In the genomic region with DNA sequence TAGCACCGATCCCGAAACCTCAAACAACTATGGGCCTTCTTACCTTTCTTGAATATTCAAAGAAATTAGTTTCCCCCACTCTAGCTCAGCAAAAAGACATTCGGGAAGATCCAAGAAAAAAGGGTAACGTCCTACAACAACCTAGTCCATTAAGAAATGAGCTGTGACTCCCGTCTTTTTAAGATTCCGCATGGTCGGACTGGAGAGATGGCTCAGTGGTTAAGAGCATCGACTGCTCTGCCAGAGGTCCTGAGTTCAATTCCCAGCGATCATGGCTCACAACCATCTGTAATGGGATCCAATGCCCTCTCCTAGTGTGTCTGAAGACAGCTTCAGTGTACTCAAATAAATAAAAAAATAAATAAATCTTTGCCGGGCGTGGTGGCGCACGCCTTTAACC, we compare ENCODE assay signal across 8 mouse cellular contexts. TPM values are rescaled to one million over a fixed set of nuclear protein-coding genes. Genes with fewer than 3 reads are reported as not detected.
DNase-seq lines count a peak whose midpoint lies in the region; ATAC-seq and TF ChIP-seq lines count a peak whose summit lies in the region.

No protein-coding gene starts in this region.

- no peak for ATAC-seq in heart, embryonic 12.5 days (ENCODE audit: insufficient number of reproducible peaks, low FRiP score)
- ATAC-seq in forebrain, embryonic 15.5 days (replicated peaks): peak; percentile 0; the same call in 1 of the 2 replicates
- ATAC-seq in liver, embryonic 16.5 days (ENCODE audit: low read depth): no peak

- peak overlapping the region; percentile 89 for H3K4me2 ChIP-seq in heart, embryonic 12.5 days
- H3K4me2 ChIP-seq in forebrain, embryonic 15.5 days (replicated peaks): peak overlapping the region; percentile 83
- peak overlapping the region; percentile 83 for H3K4me2 ChIP-seq in liver, embryonic 16.5 days (ENCODE audit: low read depth, low read length)

- H3K27ac ChIP-seq in heart, embryonic 12.5 days (ENCODE audit: poor library complexity, severe bottlenecking): peak overlapping the region; percentile 100
- peak overlapping the region; percentile 99 for H3K27ac ChIP-seq in forebrain, embryonic 15.5 days (replicated peaks)
- peak overlapping the region; percentile 46; the same call in 1 of the 2 replicates for H3K27ac ChIP-seq in liver, embryonic 16.5 days (ENCODE audit: low read length)

- peak overlapping the region; percentile 92 for H3K4me3 ChIP-seq in heart, embryonic 12.5 days
- peak overlapping the region; percentile 87 for H3K4me3 ChIP-seq in E14TG2a.4 (replicated peaks; ENCODE audit: low read length)
- H3K4me3 ChIP-seq in forebrain, embryonic 15.5 days: peak overlapping the region; percentile 91
- peak overlapping the region; percentile 81 for H3K4me3 ChIP-seq in liver, embryonic 16.5 days (ENCODE audit: low read depth, low read length)

- no peak for DNase-seq in heart, postnatal 14 days
- no peak for DNase-seq in right cerebral cortex, adult 2 months (ENCODE audit: low spot score in 2 of 2)
- DNase-seq in cerebellum, adult 9-10 months: no peak
- DNase-seq in gastrocnemius, postnatal 10 days: no peak

- peak overlapping the region; percentile 70 for H3K9ac ChIP-seq in heart, embryonic 12.5 days
- peak overlapping the region; percentile 86 for H3K9ac ChIP-seq in forebrain, embryonic 15.5 days (replicated peaks)
- H3K9ac ChIP-seq in liver, embryonic 16.5 days (ENCODE audit: low read depth, low read length): peak overlapping the region; percentile 50

- 43% methylated on average over 13 of the region's 13 CpGs for WGBS in heart, embryonic 12.5 days
- WGBS in forebrain, embryonic 15.5 days: 45% methylated on average over 13 of the region's 13 CpGs
- WGBS in liver, embryonic 16.5 days (ENCODE audit: insufficient replicate concordance): 40% methylated on average over 13 of the region's 13 CpGs

- no peak for TF ChIP-seq CTCF in E14TG2a.4 (conservative IDR thresholded peaks at IDR 0.05; ENCODE audit: low read length)

- H3K4me1 ChIP-seq in heart, embryonic 12.5 days (replicated peaks): peaks cover 50% of the 10 kb centered on the region
- peaks cover 74% of the 10 kb centered on the region for H3K4me1 ChIP-seq in E14TG2a.4 (replicated peaks; ENCODE audit: low read depth, low read length)
- peaks cover 45% of the 10 kb centered on the region for H3K4me1 ChIP-seq in forebrain, embryonic 15.5 days
- H3K4me1 ChIP-seq in liver, embryonic 16.5 days (ENCODE audit: control insufficient read depth, low read depth, low read length): peaks cover 10% of the 10 kb centered on the region

- peaks cover 22% of the 10 kb centered on the region for H3K36me3 ChIP-seq in heart, embryonic 12.5 days
- H3K36me3 ChIP-seq in E14TG2a.4 (ENCODE audit: insufficient read depth, low read length): peaks cover 34% of the 10 kb centered on the region
- H3K36me3 ChIP-seq in forebrain, embryonic 15.5 days: peaks cover 16% of the 10 kb centered on the region
- peaks cover 10% of the 10 kb centered on the region for H3K36me3 ChIP-seq in liver, embryonic 16.5 days (ENCODE audit: control insufficient read depth, insufficient read depth)

- intact Hi-C loops in heart, postnatal 14 days (cut with DNase I): loop anchor here (2.0 to 5.0 kb wide), 3 partner anchors 31 to 304 kb away; a partner anchor contains a TSS

- no peaks in the 10 kb centered on the region for H3K9me3 ChIP-seq in heart, embryonic 12.5 days (replicated peaks)
- no peaks in the 10 kb centered on the region for H3K9me3 ChIP-seq in E14TG2a.4 (ENCODE audit: low read length)
- H3K9me3 ChIP-seq in forebrain, embryonic 15.5 days: no peaks in the 10 kb centered on the region
- no peaks in the 10 kb centered on the region for H3K9me3 ChIP-seq in liver, embryonic 16.5 days (replicated peaks; ENCODE audit: control insufficient read depth, low read length)

- H3K27me3 ChIP-seq in heart, embryonic 12.5 days (replicated peaks): no peaks in the 10 kb centered on the region
- H3K27me3 ChIP-seq in E14TG2a.4 (ENCODE audit: insufficient read depth, low read length): 0 out of 2 replicates have a peak, but pooled peaks cover 6% of the 10 kb centered on the region
- no peaks in the 10 kb centered on the region for H3K27me3 ChIP-seq in forebrain, embryonic 15.5 days
- peaks cover 5% of the 10 kb centered on the region; the same call in 1 of the 2 replicates for H3K27me3 ChIP-seq in liver, embryonic 16.5 days (ENCODE audit: control insufficient read depth, insufficient read depth, low read depth, low read length)

RNA-seq across cellular contexts. Expression of a gene that starts 0.9 kb away (rescaled TPM):
- polyA plus RNA-seq in heart, embryonic 12.5 days (2016; fragmentation: Nextera tagmentation; extraction: Ambion mirVana): 12.2 and 13.6 TPM in 2 replicates
- total RNA-seq in heart, postnatal 14 days (2021): 10 to 100 TPM; 24.4 to 24.8 TPM
- polyA plus RNA-seq in forebrain, embryonic 15.5 days (2015; fragmentation: Nextera tagmentation; extraction: Ambion mirVana): 16.7 and 21.7 TPM in 2 replicates
- 3.5 and 3.6 TPM in 2 replicates for polyA plus RNA-seq in liver, embryonic 16.5 days (2015; fragmentation: Nextera tagmentation; extraction: Ambion mirVana)
- 10 to 100 TPM; 21.9 to 27.4 TPM for total RNA-seq in gastrocnemius, postnatal 10 days (2021)

RNA-seq across cellular contexts. Expression of a gene that starts 11.6 kb away (rescaled TPM):
- polyA plus RNA-seq in heart, embryonic 12.5 days (2016; fragmentation: Nextera tagmentation; extraction: Ambion mirVana): 0.39 and 0.45 TPM in 2 replicates
- total RNA-seq in heart, postnatal 14 days (2021): under 1 TPM; 0.60 to 0.66 TPM
- polyA plus RNA-seq in forebrain, embryonic 15.5 days (2015; fragmentation: Nextera tagmentation; extraction: Ambion mirVana): 29.9 and 30.4 TPM in 2 replicates
- polyA plus RNA-seq in liver, embryonic 16.5 days (2015; fragmentation: Nextera tagmentation; extraction: Ambion mirVana): 0.05 and 0.11 TPM in 2 replicates
- total RNA-seq in gastrocnemius, postnatal 10 days (2021): under 1 TPM; 0.61 TPM

RNA-seq across cellular contexts. Expression of a gene that starts 31.5 kb away (rescaled TPM):
- 76.7 and 81.8 TPM in 2 replicates for polyA plus RNA-seq in heart, embryonic 12.5 days (2016; fragmentation: Nextera tagmentation; extraction: Ambion mirVana)
- 10 to 100 TPM; 40.6 to 41.9 TPM for total RNA-seq in heart, postnatal 14 days (2021)
- 207 and 211 TPM in 2 replicates for polyA plus RNA-seq in forebrain, embryonic 15.5 days (2015; fragmentation: Nextera tagmentation; extraction: Ambion mirVana)
- polyA plus RNA-seq in liver, embryonic 16.5 days (2015; fragmentation: Nextera tagmentation; extraction: Ambion mirVana): 27.6 and 32.4 TPM in 2 replicates
- total RNA-seq in gastrocnemius, postnatal 10 days (2021): 10 to 100 TPM; 33.4 to 42.7 TPM

RNA-seq across cellular contexts. Expression of a gene that starts 41.4 kb away (rescaled TPM):
- 5.1 and 6.9 TPM in 2 replicates for polyA plus RNA-seq in heart, embryonic 12.5 days (2016; fragmentation: Nextera tagmentation; extraction: Ambion mirVana)
- 1 to 10 TPM; 3.8 to 4.5 TPM for total RNA-seq in heart, postnatal 14 days (2021)
- polyA plus RNA-seq in forebrain, embryonic 15.5 days (2015; fragmentation: Nextera tagmentation; extraction: Ambion mirVana): 21.9 and 26.2 TPM in 2 replicates
- 2.0 and 4.5 TPM in 2 replicates for polyA plus RNA-seq in liver, embryonic 16.5 days (2015; fragmentation: Nextera tagmentation; extraction: Ambion mirVana)
- 1 to 10 TPM; 2.7 to 4.7 TPM for total RNA-seq in gastrocnemius, postnatal 10 days (2021)

RNA-seq across cellular contexts. Expression of a gene that starts 42.7 kb away (rescaled TPM):
- 148 and 149 TPM in 2 replicates for polyA plus RNA-seq in heart, embryonic 12.5 days (2016; fragmentation: Nextera tagmentation; extraction: Ambion mirVana)
- 10 to 100 TPM; 90.1 to 99.6 TPM for total RNA-seq in heart, postnatal 14 days (2021)
- polyA plus RNA-seq in forebrain, embryonic 15.5 days (2015; fragmentation: Nextera tagmentation; extraction: Ambion mirVana): 90.2 and 93.6 TPM in 2 replicates
- polyA plus RNA-seq in liver, embryonic 16.5 days (2015; fragmentation: Nextera tagmentation; extraction: Ambion mirVana): 44.4 and 49.6 TPM in 2 replicates
- total RNA-seq in gastrocnemius, postnatal 10 days (2021): 100 to 1,000 TPM in 1 of 2 experiments, 10 to 100 TPM in 1; 99.9 to 105 TPM

Comparison
In these comparisons a context has a peak if more than half of its experiments do, and no peak if none do; other contexts are left out.
1. H3K27ac ChIP-seq: peak in every context shown above with its lines; median percentile 100 in heart, embryonic 12.5 days; 99 in forebrain, embryonic 15.5 days; 46 in liver, embryonic 16.5 days.
2. RNA of a gene that starts 11.6 kb away (polyA plus RNA-seq): 29.9 to 30.4 TPM in forebrain, embryonic 15.5 days; 0.39 to 0.45 TPM in heart, embryonic 12.5 days and 0.05 to 0.11 TPM in liver, embryonic 16.5 days; every median in the first group is over 10 times any median in the second.
3. Peak in every context shown above with its lines, with median percentiles within 50 percentile points of each other: H3K4me2 ChIP-seq, H3K4me3 ChIP-seq and H3K9ac ChIP-seq.